Mouse (Mus musculus): Measurements from ENCODE around the gene 1110025L11Rik. TPM values are rescaled to one million over a fixed set of nuclear protein-coding genes. Genes with fewer than 3 reads are reported as not detected.
"Not testable (repeated sequence)": the region's sequence is repeated elsewhere in the genome, so short reads cannot be mapped to it uniquely, and the experiment has no call there.

The 1110025L11Rik gene
- not detected in 2 replicates for polyA plus RNA-seq (2015; fragmentation: Nextera tagmentation; extraction: Ambion mirVana)

- ATAC-seq; H3K4me1 ChIP-seq (ENCODE audit: control insufficient read depth, insufficient read depth, low read length): not testable (repeated sequence)
- no CpG with 5 or more reads among the region's 2 CpGs for WGBS
Measured at GRCm38 (mm10) chr16:89063902-89064301, at the start of gene 1110025L11Rik. Gene 1110025L11Rik (minus strand): TSS chr16:89064002.

DNA sequence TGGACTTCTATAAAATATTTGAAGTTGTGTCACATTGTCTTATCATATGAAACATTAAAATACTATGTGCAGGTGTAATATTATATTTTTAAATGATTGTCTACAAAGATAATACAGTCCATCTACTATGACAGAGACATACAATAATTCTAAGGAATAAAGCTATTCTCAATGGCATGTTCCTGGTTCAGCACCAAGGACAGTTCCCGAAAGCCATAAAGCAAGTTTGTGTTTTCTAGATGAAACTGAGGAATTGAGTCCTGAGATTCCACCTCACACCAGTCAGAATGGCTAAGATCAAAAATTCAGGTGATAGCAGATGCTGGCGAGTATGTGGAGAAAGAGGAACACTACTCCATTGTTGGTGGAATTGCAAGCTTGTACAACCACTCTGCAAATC, 7.2 kb upstream of the 1110025L11Rik start:
- H3K4me1 ChIP-seq (ENCODE audit: control insufficient read depth, insufficient read depth, low read length); H3K27ac ChIP-seq (ENCODE audit: low read length); ATAC-seq; H3K9ac ChIP-seq (ENCODE audit: low read depth, low read length); H3K27me3 ChIP-seq (replicated peaks; ENCODE audit: control insufficient read depth, insufficient read depth, low read length); H3K9me3 ChIP-seq (ENCODE audit: control insufficient read depth, low read length); H3K36me3 ChIP-seq (ENCODE audit: control insufficient read depth, insufficient read depth, low read length); H3K4me2 ChIP-seq (ENCODE audit: low read depth, low read length); H3K4me3 ChIP-seq (ENCODE audit: low read length): not testable (repeated sequence)
- WGBS: 62% methylated on average over 2 of the region's 2 CpGs

More at GRCm38 (mm10) chr16:89063902-89064301, at the start of gene 1110025L11Rik:
- not testable (repeated sequence) for H3K4me3 ChIP-seq (ENCODE audit: low read length); H3K4me2 ChIP-seq (ENCODE audit: low read depth, low read length); H3K9me3 ChIP-seq (ENCODE audit: control insufficient read depth, low read length); H3K27me3 ChIP-seq (replicated peaks; ENCODE audit: control insufficient read depth, insufficient read depth, low read length); H3K36me3 ChIP-seq (ENCODE audit: control insufficient read depth, insufficient read depth, low read length); H3K9ac ChIP-seq (ENCODE audit: low read depth, low read length); H3K27ac ChIP-seq (ENCODE audit: low read length)

GRCm38 (mm10) chr16:89047783-89048182, 16.0 kb downstream of the 1110025L11Rik start, which contains the start of gene Krtap6-5:
Gene Krtap6-5 (minus strand): TSS chr16:89047883.
- Histone ChIP-seq H3K4me3 (ENCODE audit: low read length) (no peak within 1 kb of the TSS), H3K4me1 (ENCODE audit: control insufficient read depth, insufficient read depth, low read length) (no peaks in the 10 kb centered on the region), H3K27me3 (replicated peaks; ENCODE audit: control insufficient read depth, insufficient read depth, low read length) (no peaks in the 10 kb centered on the region), H3K4me2 (ENCODE audit: low read depth, low read length) (no peak within 1 kb of the TSS), H3K9me3 (ENCODE audit: control insufficient read depth, low read length) (no peaks in the 10 kb centered on the region), H3K27ac (ENCODE audit: low read length) (no peak within 1 kb of the TSS), H3K9ac (ENCODE audit: low read depth, low read length) (no peak within 1 kb of the TSS), H3K36me3 (ENCODE audit: control insufficient read depth, insufficient read depth, low read length) (no peaks in the 10 kb centered on the region)
- no peak for ATAC-seq
- WGBS: 87% methylated on average over 3 of the region's 3 CpGs

DNA sequence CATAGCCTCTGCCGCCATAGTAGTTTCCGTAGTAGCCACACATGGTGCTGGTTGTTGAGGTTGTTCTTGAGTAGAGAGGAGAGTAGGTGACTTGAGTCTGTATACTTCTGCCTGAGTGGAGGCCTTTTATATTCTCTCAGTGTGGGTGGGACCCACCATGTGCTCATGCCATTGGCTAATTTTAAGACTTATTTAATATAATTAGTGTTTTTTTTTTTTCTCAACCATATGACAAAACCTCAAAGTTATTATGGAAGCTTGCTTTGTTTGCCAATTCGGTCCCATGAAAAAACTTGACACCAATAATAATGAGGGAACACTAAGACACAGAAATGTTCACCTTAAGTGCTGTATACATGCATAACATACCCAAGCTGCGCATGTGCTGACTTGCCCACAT, 22.4 kb downstream of the 1110025L11Rik start, which contains the start of gene Gm10228:
TSS of gene Gm10228 (minus strand) at position 101 of the 400 bp plus-strand sequence.
- H3K4me1 ChIP-seq (ENCODE audit: control insufficient read depth, insufficient read depth, low read length); H3K27ac ChIP-seq (ENCODE audit: low read length); H3K4me3 ChIP-seq (ENCODE audit: low read length); H3K27me3 ChIP-seq (replicated peaks; ENCODE audit: control insufficient read depth, insufficient read depth, low read length); H3K4me2 ChIP-seq (ENCODE audit: low read depth, low read length); H3K9me3 ChIP-seq (ENCODE audit: control insufficient read depth, low read length); H3K36me3 ChIP-seq (ENCODE audit: control insufficient read depth, insufficient read depth, low read length); H3K9ac ChIP-seq (ENCODE audit: low read depth, low read length); ATAC-seq: not testable (repeated sequence)
- WGBS: 95% methylated on average over 2 of the region's 4 CpGs

GRCm38 (mm10) chr16:89031399-89031798, 32.4 kb downstream of the 1110025L11Rik start, which contains the start of gene Krtap6-1:
Gene Krtap6-1 (plus strand): TSS chr16:89031699.
- H3K27me3 ChIP-seq (replicated peaks; ENCODE audit: control insufficient read depth, insufficient read depth, low read length); H3K9me3 ChIP-seq (ENCODE audit: control insufficient read depth, low read length); H3K36me3 ChIP-seq (ENCODE audit: control insufficient read depth, insufficient read depth, low read length); ATAC-seq; H3K4me3 ChIP-seq (ENCODE audit: low read length); H3K9ac ChIP-seq (ENCODE audit: low read depth, low read length); H3K4me2 ChIP-seq (ENCODE audit: low read depth, low read length); H3K27ac ChIP-seq (ENCODE audit: low read length); H3K4me1 ChIP-seq (ENCODE audit: control insufficient read depth, insufficient read depth, low read length): not testable (repeated sequence)
- over 99% methylated on average over 3 of the region's 3 CpGs for WGBS

- not testable (repeated sequence) for ATAC-seq; H3K4me1 ChIP-seq (ENCODE audit: control insufficient read depth, insufficient read depth, low read length); H3K27ac ChIP-seq (ENCODE audit: low read length); H3K27me3 ChIP-seq (replicated peaks; ENCODE audit: control insufficient read depth, insufficient read depth, low read length); H3K9ac ChIP-seq (ENCODE audit: low read depth, low read length); H3K36me3 ChIP-seq (ENCODE audit: control insufficient read depth, insufficient read depth, low read length); H3K4me2 ChIP-seq (ENCODE audit: low read depth, low read length); H3K9me3 ChIP-seq (ENCODE audit: control insufficient read depth, low read length); H3K4me3 ChIP-seq (ENCODE audit: low read length)
- WGBS: 90% methylated on average over 1 of the region's 3 CpGs
Measured at GRCm38 (mm10) chr16:89014984-89015383, 48.8 kb downstream of the 1110025L11Rik start, which contains the start of gene Gm10229. Gene Gm10229 (plus strand): TSS chr16:89015284.

DNA sequence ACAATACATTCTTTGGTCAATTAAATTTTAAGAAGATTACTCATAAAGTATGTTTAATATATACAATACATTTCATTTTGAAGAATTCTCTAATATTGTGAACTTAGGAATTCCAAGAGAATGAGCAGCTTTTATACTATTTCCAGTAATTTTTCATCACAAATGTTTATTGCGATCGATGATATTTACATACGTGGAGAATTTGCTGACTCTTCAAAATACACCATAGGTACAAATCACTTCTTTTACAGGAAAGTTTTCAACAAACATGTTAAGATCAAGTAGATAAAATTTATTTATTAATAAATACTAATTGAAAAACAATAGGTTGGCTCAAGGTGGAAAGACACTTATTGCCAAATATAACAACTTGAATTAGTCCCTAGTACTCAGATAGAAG, 49.8 kb downstream of the 1110025L11Rik start:
- 94% methylated on average over 3 of the region's 3 CpGs for WGBS
- Histone ChIP-seq H3K9me3 (ENCODE audit: control insufficient read depth, low read length) (no peaks in the 10 kb centered on the region), H3K36me3 (ENCODE audit: control insufficient read depth, insufficient read depth, low read length) (no peaks in the 10 kb centered on the region), H3K9ac (ENCODE audit: low read depth, low read length) (no peak overlapping the region), H3K27me3 (replicated peaks; ENCODE audit: control insufficient read depth, insufficient read depth, low read length) (no peaks in the 10 kb centered on the region), H3K4me2 (ENCODE audit: low read depth, low read length) (no peak overlapping the region), H3K27ac (ENCODE audit: low read length) (no peak overlapping the region), H3K4me3 (ENCODE audit: low read length) (no peak overlapping the region), H3K4me1 (ENCODE audit: control insufficient read depth, insufficient read depth, low read length) (no peaks in the 10 kb centered on the region)
- no peak for ATAC-seq

Other genes with a start within 250 kb of the 1110025L11Rik start
- not detected in 2 replicates for gene Krtap15, start 243.8 kb downstream of the 1110025L11Rik start, polyA plus RNA-seq (2015; fragmentation: Nextera tagmentation; extraction: Ambion mirVana)
- gene Krtap14, start 237.9 kb downstream of the 1110025L11Rik start, polyA plus RNA-seq (2015; fragmentation: Nextera tagmentation; extraction: Ambion mirVana): not detected in 2 replicates
- not detected in 2 replicates for gene Krtap19-1, start 194.6 kb downstream of the 1110025L11Rik start, polyA plus RNA-seq (2015; fragmentation: Nextera tagmentation; extraction: Ambion mirVana)
- not detected in 2 replicates for gene Krtap19-2, start 189.7 kb downstream of the 1110025L11Rik start, polyA plus RNA-seq (2015; fragmentation: Nextera tagmentation; extraction: Ambion mirVana)
- not detected in 2 replicates for gene Krtap19-3, start 186.0 kb downstream of the 1110025L11Rik start, polyA plus RNA-seq (2015; fragmentation: Nextera tagmentation; extraction: Ambion mirVana)
- gene Krtap19-4, start 178.9 kb downstream of the 1110025L11Rik start, polyA plus RNA-seq (2015; fragmentation: Nextera tagmentation; extraction: Ambion mirVana): not detected in 2 replicates
- not detected in 2 replicates for gene Krtap19-5, start 167.5 kb downstream of the 1110025L11Rik start, polyA plus RNA-seq (2015; fragmentation: Nextera tagmentation; extraction: Ambion mirVana)
- not detected in 2 replicates for gene Krtap19-9b, start 131.7 kb downstream of the 1110025L11Rik start, polyA plus RNA-seq (2015; fragmentation: Nextera tagmentation; extraction: Ambion mirVana)
- not detected in 2 replicates for gene Krtap16-3, start 101.1 kb downstream of the 1110025L11Rik start, polyA plus RNA-seq (2015; fragmentation: Nextera tagmentation; extraction: Ambion mirVana)
- gene Krtap22-2, start 53.2 kb downstream of the 1110025L11Rik start, polyA plus RNA-seq (2015; fragmentation: Nextera tagmentation; extraction: Ambion mirVana): not detected in 2 replicates
- gene Gm10229, start 48.7 kb downstream of the 1110025L11Rik start, polyA plus RNA-seq (2015; fragmentation: Nextera tagmentation; extraction: Ambion mirVana): not detected in 2 replicates
- gene Krtap6-1, start 32.3 kb downstream of the 1110025L11Rik start, polyA plus RNA-seq (2015; fragmentation: Nextera tagmentation; extraction: Ambion mirVana): not detected in 2 replicates
- not detected in 2 replicates for gene Gm10228, start 22.5 kb downstream of the 1110025L11Rik start, polyA plus RNA-seq (2015; fragmentation: Nextera tagmentation; extraction: Ambion mirVana)
- gene Krtap6-5, start 16.1 kb downstream of the 1110025L11Rik start, polyA plus RNA-seq (2015; fragmentation: Nextera tagmentation; extraction: Ambion mirVana): not detected in 2 replicates
- gene Krtap6-3, start 20.0 kb upstream of the 1110025L11Rik start, polyA plus RNA-seq (2015; fragmentation: Nextera tagmentation; extraction: Ambion mirVana): not detected in 2 replicates
- not detected in 2 replicates for gene Gm6358, start 76.8 kb upstream of the 1110025L11Rik start, polyA plus RNA-seq (2015; fragmentation: Nextera tagmentation; extraction: Ambion mirVana)
- not detected in 2 replicates for gene Gm10061, start 87.1 kb upstream of the 1110025L11Rik start, polyA plus RNA-seq (2015; fragmentation: Nextera tagmentation; extraction: Ambion mirVana)
- gene Gm9789, start 94.0 kb upstream of the 1110025L11Rik start, polyA plus RNA-seq (2015; fragmentation: Nextera tagmentation; extraction: Ambion mirVana): not detected in 2 replicates
- not detected in 2 replicates for gene Gm7735, start 105.5 kb upstream of the 1110025L11Rik start, polyA plus RNA-seq (2015; fragmentation: Nextera tagmentation; extraction: Ambion mirVana)
- gene 1110057P08Rik, start 110.7 kb upstream of the 1110025L11Rik start, polyA plus RNA-seq (2015; fragmentation: Nextera tagmentation; extraction: Ambion mirVana): not detected in 2 replicates
- gene Krtap20-2, start 141.9 kb upstream of the 1110025L11Rik start, polyA plus RNA-seq (2015; fragmentation: Nextera tagmentation; extraction: Ambion mirVana): not detected in 2 replicates

Measured in intestine, embryonic 16.5 days (tissue).